ENCODE assay signal across 7 mouse cellular contexts in the genomic region with DNA sequence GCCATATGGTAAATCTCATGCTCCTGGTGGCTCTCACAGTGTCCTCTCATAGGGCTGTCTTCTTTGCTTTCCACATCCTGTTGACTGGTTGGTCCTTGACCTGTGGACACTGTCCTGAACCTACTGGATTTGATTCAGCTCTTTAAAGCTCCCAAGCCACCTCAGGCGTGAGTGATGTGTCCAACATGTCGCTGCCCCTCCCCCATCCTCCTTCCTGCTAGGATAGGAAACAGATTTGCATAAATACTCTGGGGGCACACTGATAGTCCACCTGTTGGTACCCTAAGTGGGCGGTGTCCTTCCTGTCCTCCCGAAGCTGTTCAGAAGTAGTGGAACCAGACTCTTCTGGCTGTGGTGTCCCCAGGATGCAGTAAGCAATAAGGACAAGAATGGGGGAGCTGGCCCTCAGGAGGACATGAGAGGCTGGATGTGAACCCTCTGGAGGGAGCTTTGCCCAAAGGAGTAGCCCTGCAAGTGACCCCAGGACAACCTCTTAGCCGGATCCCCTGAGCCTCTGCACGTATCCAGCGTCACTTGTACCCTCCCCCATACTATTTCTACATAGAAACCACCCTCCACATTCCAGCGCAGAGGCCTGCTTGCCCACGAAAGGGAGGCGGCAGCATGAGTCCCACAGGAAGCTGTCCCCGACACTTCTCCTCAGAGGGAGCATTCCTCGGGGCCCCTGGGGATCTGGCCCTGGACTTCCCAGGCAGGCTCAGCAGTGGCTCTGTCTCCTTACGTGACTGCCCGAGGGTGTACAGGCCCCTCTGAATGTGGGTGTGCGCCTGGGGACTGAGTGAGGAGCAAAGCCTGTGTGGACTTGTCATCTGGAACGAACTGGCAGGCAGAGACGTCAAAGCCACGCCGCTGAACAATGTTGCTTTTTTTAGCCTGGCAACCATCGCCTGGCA.
A peak's percentile ranks its signal among the peaks of the same experiment; 100 is the strongest.
DNase-seq lines count a peak whose midpoint lies in the region; ATAC-seq lines count a peak whose summit lies in the region.

No protein-coding gene starts in this region.

- H3K4me3 ChIP-seq in liver, embryonic 15.5 days (replicated peaks) = no peak overlapping the region
- no peak overlapping the region for H3K4me3 ChIP-seq in stomach, embryonic 15.5 days (replicated peaks)

- H3K27me3 ChIP-seq in liver, embryonic 15.5 days = no peaks in the 10 kb centered on the region
- H3K27me3 ChIP-seq in stomach, embryonic 15.5 days (replicated peaks) = no peaks in the 10 kb centered on the region

- H3K4me2 ChIP-seq in liver, embryonic 15.5 days = no peak overlapping the region
- no peak overlapping the region for H3K4me2 ChIP-seq in stomach, embryonic 15.5 days

- no peaks in the 10 kb centered on the region for H3K9me3 ChIP-seq in liver, embryonic 15.5 days (replicated peaks)
- no peaks in the 10 kb centered on the region for H3K9me3 ChIP-seq in stomach, embryonic 15.5 days

- H3K9ac ChIP-seq in liver, embryonic 15.5 days = no peak overlapping the region
- H3K9ac ChIP-seq in stomach, embryonic 15.5 days = no peak overlapping the region

- peaks cover 34% of the 10 kb centered on the region for H3K4me1 ChIP-seq in liver, embryonic 15.5 days (replicated peaks)
- H3K4me1 ChIP-seq in stomach, embryonic 15.5 days = peaks cover 16% of the 10 kb centered on the region

- DNase-seq in 3T3-L1 (ENCODE audit: low read depth, low spot score) (peak; percentile 62), MN1 (ENCODE audit: low spot score) (peak; percentile 23)
- peak; percentile 77 to 82 for DNase-seq in heart, adult 18-20 months
- peak; percentile 58 for DNase-seq in kidney, adult 18-20 months
- DNase-seq in layer of hippocampus, adult 9-11 months = no peak

- peak overlapping the region; percentile 61 for H3K27ac ChIP-seq in liver, embryonic 15.5 days (replicated peaks)
- H3K27ac ChIP-seq in stomach, embryonic 15.5 days = peak overlapping the region; percentile 82

- no peaks in the 10 kb centered on the region for H3K36me3 ChIP-seq in liver, embryonic 15.5 days (replicated peaks)
- no peaks in the 10 kb centered on the region for H3K36me3 ChIP-seq in stomach, embryonic 15.5 days

- WGBS in liver, embryonic 15.5 days (ENCODE audit: insufficient replicate concordance) = 23% methylated on average over 20 of the region's 20 CpGs
- 29% methylated on average over 20 of the region's 20 CpGs for WGBS in stomach, embryonic 15.5 days

- ATAC-seq in liver, embryonic 15.5 days (ENCODE audit: insufficient read depth) = no peak
- ATAC-seq in stomach, embryonic 15.5 days (ENCODE audit: insufficient read depth, low FRiP score, low read depth) = peak; percentile 73
